Mouse (Mus musculus): ENCODE results near the gene Cstad. TPM values are rescaled to one million over a fixed set of nuclear protein-coding genes. Genes with fewer than 3 reads are reported as not detected.
A peak's percentile ranks its signal among the peaks of the same experiment; 100 is the strongest.

Cstad gene
- total RNA-seq, 1 experiment from 2014 or later = not detected

GRCm38 (mm10) chr2:30653046-30653445 is 58.2 kb downstream of the Cstad start:
- no peak for ATAC-seq (replicated peaks; ENCODE audit: insufficient number of reproducible peaks, low FRiP score, low TSS enrichment, poor library complexity, severe bottlenecking)

- no peak for ATAC-seq (replicated peaks; ENCODE audit: insufficient number of reproducible peaks, low FRiP score, low TSS enrichment, poor library complexity, severe bottlenecking)
These were observed 59.3 kb downstream of the Cstad start for GRCm38 (mm10) chr2:30654158-30654557.

DNA sequence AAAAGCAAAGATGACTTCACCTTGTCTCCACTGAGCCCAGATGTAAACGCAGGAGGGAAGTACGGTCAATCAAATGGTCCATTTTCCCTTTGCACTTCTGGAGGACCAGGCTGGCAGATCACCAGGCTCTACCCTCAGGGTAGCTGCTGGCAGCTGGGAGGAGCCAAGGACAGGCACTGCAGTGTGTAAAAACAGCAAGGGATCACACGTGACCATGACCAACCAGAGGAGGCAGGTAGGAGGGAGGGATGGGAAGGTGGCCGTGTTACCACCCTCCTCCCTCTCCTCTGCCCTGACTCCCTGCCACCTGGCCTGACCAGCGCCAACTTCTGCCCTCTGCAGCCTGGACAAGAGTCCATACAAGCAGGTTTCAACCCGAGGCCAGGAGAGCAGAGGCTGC is 59.7 kb downstream of the Cstad start:
- ATAC-seq (replicated peaks; ENCODE audit: insufficient number of reproducible peaks, low FRiP score, low TSS enrichment, poor library complexity, severe bottlenecking) = no peak

GRCm38 (mm10) chr2:30655746-30656145 is 60.9 kb downstream of the Cstad start:
- no peak for ATAC-seq (replicated peaks; ENCODE audit: insufficient number of reproducible peaks, low FRiP score, low TSS enrichment, poor library complexity, severe bottlenecking)

- no peak for ATAC-seq (replicated peaks; ENCODE audit: insufficient number of reproducible peaks, low FRiP score, low TSS enrichment, poor library complexity, severe bottlenecking)
These were observed 62.1 kb downstream of the Cstad start for GRCm38 (mm10) chr2:30656711-30657555.

- ATAC-seq (replicated peaks; ENCODE audit: insufficient number of reproducible peaks, low FRiP score, low TSS enrichment, poor library complexity, severe bottlenecking) = no peak
These were observed 63.0 kb downstream of the Cstad start for GRCm38 (mm10) chr2:30657674-30658479.

- peak; percentile 83 for ATAC-seq (replicated peaks; ENCODE audit: insufficient number of reproducible peaks, low FRiP score, low TSS enrichment, poor library complexity, severe bottlenecking)
These were observed 63.6 kb downstream of the Cstad start for GRCm38 (mm10) chr2:30658480-30658843.

Other genes with a start within 250 kb of the Cstad start
- gene Sh3glb2, start 235.7 kb upstream of the Cstad start, total RNA-seq (2017) = 34.7 to 65.9 TPM (median 40.3 TPM) in 3 replicates
- gene Miga2, start 230.8 kb upstream of the Cstad start, total RNA-seq (2017) = 6.9 to 14.1 TPM in 2 of 3 replicates, not detected in the other
- gene Dolpp1, start 202.8 kb upstream of the Cstad start, total RNA-seq (2017) = 11.3 to 25.4 TPM (median 19.3 TPM) in 3 replicates
- 5.1 to 16.4 TPM (median 6.8 TPM) in 3 replicates for gene Crat, start 179.2 kb upstream of the Cstad start, total RNA-seq (2017)
- gene Ptpa, start 179.0 kb upstream of the Cstad start, total RNA-seq (2017) = 23.0 to 45.8 TPM (median 34.5 TPM) in 3 replicates
- gene Ier5l, start 120.8 kb upstream of the Cstad start, total RNA-seq (2017) = 0.29 to 1.8 TPM (median 1.7 TPM) in 3 replicates
- gene 1700001O22Rik, start 208.6 kb downstream of the Cstad start, total RNA-seq (2017) = 0.68 TPM in 1 of 3 replicates, not detected in the others
- gene Ntmt1, start 212.8 kb downstream of the Cstad start, total RNA-seq (2017) = 7.1 to 15.9 TPM (median 9.9 TPM) in 3 replicates
- 20.4 to 45.6 TPM (median 27.7 TPM) in 3 replicates for gene Asb6, start 235.3 kb downstream of the Cstad start, total RNA-seq (2017)
- not detected in 3 replicates for gene Prrx2, start 239.9 kb downstream of the Cstad start, total RNA-seq (2017)